Comparison of ENCODE assay signal across 1 mouse cellular context in genomic region chr6:83207361-83208049, GRCm38 (mm10).
A peak's percentile ranks its signal among the peaks of the same experiment; 100 is the strongest.
TF ChIP-seq lines count a peak whose summit lies in the region.

No protein-coding gene starts in this region.

TF ChIP-seq in MEL, 35 proteins besides CTCF, POLR2A, EP300 and RAD21:
- TF ChIP-seq POLR2AphosphoS5 (IDR thresholded peaks at IDR 0.05; ENCODE audit: borderline replicate concordance, low read depth, low read length) (no peak), GATA1 (IDR thresholded peaks at IDR 0.05; ENCODE audit: low read depth, low read length) (peak; percentile 51)
